In genomic region chr11:76290367-76290766, GRCm38 (mm10) we compare ENCODE assay signal across 8 mouse cellular contexts. TPM values are rescaled to one million over a fixed set of nuclear protein-coding genes. Genes with fewer than 3 reads are reported as not detected.
A peak's percentile ranks its signal among the peaks of the same experiment; 100 is the strongest.
DNase-seq lines count a peak whose midpoint lies in the region; ATAC-seq and TF ChIP-seq lines count a peak whose summit lies in the region.

No protein-coding gene starts in this region.

- H3K4me3 ChIP-seq in hindbrain, embryonic 12.5 days, result no peak overlapping the region
- H3K4me3 ChIP-seq in limb, embryonic 14.5 days (replicated peaks; ENCODE audit: low read length), result no peak overlapping the region
- no peak overlapping the region for H3K4me3 ChIP-seq in stomach, embryonic 14.5 days (ENCODE audit: low read depth, low read length)

- DNase-seq in brain, adult 2 months (ENCODE audit: low read depth, low spot score), result peak; percentile 95
- peak; percentile 87 to 91 for DNase-seq in cerebellum, postnatal 14 days
- DNase-seq in limb, embryonic 14.5 days (ENCODE audit: low spot score), result no peak
- no peak for DNase-seq in lung, adult 18-20 months
- DNase-seq in ovary, postnatal 10 days (ENCODE audit: low spot score), result no peak

- H3K36me3 ChIP-seq in hindbrain, embryonic 12.5 days, result no peaks in the 10 kb centered on the region
- no peaks in the 10 kb centered on the region for H3K36me3 ChIP-seq in limb, embryonic 14.5 days (ENCODE audit: control insufficient read depth, insufficient read depth, low read length)
- H3K36me3 ChIP-seq in stomach, embryonic 14.5 days (ENCODE audit: control insufficient read depth, insufficient read depth, low read length), result no peaks in the 10 kb centered on the region

- peak; percentile 74 for ATAC-seq in hindbrain, embryonic 12.5 days (ENCODE audit: low FRiP score)
- ATAC-seq in limb, embryonic 14.5 days (ENCODE audit: low FRiP score, low read depth), result no peak
- no peak for ATAC-seq in stomach, embryonic 14.5 days (ENCODE audit: insufficient number of reproducible peaks, insufficient read depth, low FRiP score, low read depth)
- ATAC-seq in megakaryocyte, adult 5-6 weeks (ENCODE audit: poor library complexity, severe bottlenecking), result no peak

- 22% methylated on average over 11 of the region's 11 CpGs for WGBS in hindbrain, embryonic 12.5 days
- 28% methylated on average over 11 of the region's 11 CpGs for WGBS in limb, embryonic 14.5 days
- WGBS in stomach, embryonic 14.5 days, result 37% methylated on average over 11 of the region's 11 CpGs

- no peak overlapping the region for H3K4me2 ChIP-seq in hindbrain, embryonic 12.5 days (replicated peaks)
- H3K4me2 ChIP-seq in limb, embryonic 14.5 days (replicated peaks; ENCODE audit: low read depth, low read length, severe bottlenecking), result no peak overlapping the region
- no peak overlapping the region for H3K4me2 ChIP-seq in stomach, embryonic 14.5 days (replicated peaks; ENCODE audit: low read depth, low read length)

- no peaks in the 10 kb centered on the region for H3K27me3 ChIP-seq in hindbrain, embryonic 12.5 days
- H3K27me3 ChIP-seq in limb, embryonic 14.5 days (ENCODE audit: control insufficient read depth, insufficient read depth, low read length), result no peaks in the 10 kb centered on the region
- no peaks in the 10 kb centered on the region for H3K27me3 ChIP-seq in stomach, embryonic 14.5 days (ENCODE audit: control insufficient read depth, insufficient read depth, low read length)

- peak overlapping the region; percentile 47; the same call in 1 of the 2 replicates for H3K9ac ChIP-seq in hindbrain, embryonic 12.5 days
- no peak overlapping the region for H3K9ac ChIP-seq in limb, embryonic 14.5 days (ENCODE audit: low read depth, low read length, severe bottlenecking)
- H3K9ac ChIP-seq in stomach, embryonic 14.5 days (replicated peaks; ENCODE audit: low read depth, low read length), result no peak overlapping the region

- no peak for TF ChIP-seq POLR2A in limb, embryonic 14.5 days (IDR thresholded peaks at IDR 0.05; ENCODE audit: borderline replicate concordance, extremely low read depth, insufficient read depth, insufficient read length)

- peak overlapping the region; percentile 92 for H3K27ac ChIP-seq in hindbrain, embryonic 12.5 days
- peak overlapping the region; percentile 34 for H3K27ac ChIP-seq in limb, embryonic 14.5 days (replicated peaks; ENCODE audit: low read depth, low read length)
- H3K27ac ChIP-seq in stomach, embryonic 14.5 days (ENCODE audit: low read length), result peak overlapping the region; percentile 53; the same call in 1 of the 2 replicates

- no peaks in the 10 kb centered on the region for H3K9me3 ChIP-seq in hindbrain, embryonic 12.5 days (replicated peaks)
- H3K9me3 ChIP-seq in limb, embryonic 14.5 days (ENCODE audit: control insufficient read depth, low read length), result no peaks in the 10 kb centered on the region
- H3K9me3 ChIP-seq in stomach, embryonic 14.5 days (ENCODE audit: control insufficient read depth, low read depth, low read length), result no peaks in the 10 kb centered on the region

- H3K4me1 ChIP-seq in hindbrain, embryonic 12.5 days, result peaks cover 75% of the 10 kb centered on the region
- peaks cover 76% of the 10 kb centered on the region for H3K4me1 ChIP-seq in limb, embryonic 14.5 days (ENCODE audit: control insufficient read depth, insufficient read depth, low read length)
- H3K4me1 ChIP-seq in stomach, embryonic 14.5 days (ENCODE audit: control insufficient read depth, insufficient read depth, low read length), result peaks cover 40% of the 10 kb centered on the region; the same call in 1 of the 2 replicates

RNA-seq across cellular contexts. Expression of gene Glod4, which starts 46.8 kb away (rescaled TPM):
- 109 and 118 TPM in 2 replicates for polyA plus RNA-seq in hindbrain, embryonic 12.5 days (2016; fragmentation: Nextera tagmentation; extraction: Ambion mirVana)
- polyA plus RNA-seq in limb, embryonic 14.5 days (2012; rRNA removed), result 36.4 and 56.2 TPM in 2 replicates
- polyA plus RNA-seq in limb, embryonic 14.5 days (2014; fragmentation: Nextera tagmentation; extraction: Ambion mirVana), result 140 and 141 TPM in 2 replicates
- polyA plus RNA-seq in stomach, embryonic 14.5 days (2014; fragmentation: Nextera tagmentation; extraction: Ambion mirVana), result 135 and 155 TPM in 2 replicates
- total RNA-seq in megakaryocyte, adult 5-6 weeks (2015), result 41.2 and 63.4 TPM in 2 replicates
- total RNA-seq in megakaryocyte, adult 5-6 weeks (2017), result 89.6 and 159 TPM in 2 replicates

RNA-seq across cellular contexts. Expression of gene Mrm3, which starts 46.9 kb away (rescaled TPM):
- polyA plus RNA-seq in hindbrain, embryonic 12.5 days (2016; fragmentation: Nextera tagmentation; extraction: Ambion mirVana), result 15.4 and 18.0 TPM in 2 replicates
- 11.9 and 15.2 TPM in 2 replicates for polyA plus RNA-seq in limb, embryonic 14.5 days (2012; rRNA removed)
- polyA plus RNA-seq in limb, embryonic 14.5 days (2014; fragmentation: Nextera tagmentation; extraction: Ambion mirVana), result 20.8 and 20.9 TPM in 2 replicates
- polyA plus RNA-seq in stomach, embryonic 14.5 days (2014; fragmentation: Nextera tagmentation; extraction: Ambion mirVana), result 24.4 and 26.3 TPM in 2 replicates
- total RNA-seq in megakaryocyte, adult 5-6 weeks (2015), result 4.5 and 5.9 TPM in 2 replicates
- 7.5 and 8.6 TPM in 2 replicates for total RNA-seq in megakaryocyte, adult 5-6 weeks (2017)

Comparison
In these comparisons a context has a peak if more than half of its experiments do, and no peak if none do; other contexts are left out.
1. DNase-seq: peak in brain, adult 2 months (single experiment) and cerebellum, postnatal 14 days (2 of 2); none in limb, embryonic 14.5 days (single experiment), lung, adult 18-20 months (0 of 2) and ovary, postnatal 10 days (single experiment).
2. H3K27ac ChIP-seq: peak in every context shown above with its lines; median percentile 92 in hindbrain, embryonic 12.5 days; 53 in stomach, embryonic 14.5 days; 34 in limb, embryonic 14.5 days.